Mouse (Mus musculus) telencephalon, adult 2 months (tissue): ENCODE results near the gene Snx12.
"Not testable (repeated sequence)": the region's sequence is repeated elsewhere in the genome, so short reads cannot be mapped to it uniquely, and the experiment has no call there.

ENCODE experiments used
- DNase-seq: peaks from one replicate; pipeline ENCODE4 v3.0.0-alpha.2; 2011; ENCODE audit warnings: low read depth, low spot score

Snx12 gene

GRCm38 (mm10) chrX:101131992-101132791 is 90.2 kb downstream of the Snx12 start:
- DNase-seq: no peak

- no peak for DNase-seq
Observed at GRCm38 (mm10) chrX:101131001-101131400, 91.4 kb downstream of the Snx12 start.

- DNase-seq: no peak
Observed at GRCm38 (mm10) chrX:101128559-101128958, 93.8 kb downstream of the Snx12 start.

GRCm38 (mm10) chrX:101126977-101127376 is 95.4 kb downstream of the Snx12 start:
- no peak for DNase-seq

GRCm38 (mm10) chrX:101126474-101126955 is 95.8 kb downstream of the Snx12 start:
- DNase-seq: no peak

- no peak for DNase-seq
Observed at GRCm38 (mm10) chrX:101120546-101120945, 101.8 kb downstream of the Snx12 start.

GRCm38 (mm10) chrX:101085920-101086319 is 136.4 kb downstream of the Snx12 start, which contains the start of gene Slc7a3:
Gene Slc7a3, minus strand, starts transcription at chrX:101086020.
- DNase-seq: no peak

- DNase-seq: not testable (repeated sequence)
Observed at GRCm38 (mm10) chrX:101085211-101085610, 137.2 kb downstream of the Snx12 start.

GRCm38 (mm10) chrX:101084192-101084591 is 138.2 kb downstream of the Snx12 start:
- no peak for DNase-seq

GRCm38 (mm10) chrX:101065245-101065644 is 157.1 kb downstream of the Snx12 start:
- peak; percentile 4 for DNase-seq

- DNase-seq: no peak
Observed at GRCm38 (mm10) chrX:101063503-101063902, 158.9 kb downstream of the Snx12 start.

GRCm38 (mm10) chrX:101059541-101059940 is 162.8 kb downstream of the Snx12 start, which contains the start of gene Tex11:
Gene Tex11, minus strand, starts transcription at chrX:101059667.
- DNase-seq: no peak
